Mouse (Mus musculus) erythroblast, adult 5-6 weeks (primary cell): ENCODE measurements around the gene Slc2a10. TPM values are rescaled to one million over a fixed set of nuclear protein-coding genes. Genes with fewer than 3 reads are reported as not detected.

Experiments
- ATAC-seq: replicated peaks from 2 replicates; pipeline ENCODE4 v1.8.0; 2016; ENCODE audit warnings: moderate number of reproducible peaks, mild to moderate bottlenecking, moderate TSS enrichment, inconsistent platforms; ENCODE audit not compliant: poor library complexity, low FRiP score, severe bottlenecking
- total RNA-seq, 2 experiments: library from RNA; stranded (forward) in 1 of 2; stranded (reverse) in 1 of 2; fragments of 150-400 nt in 1 of 2; fragments of 200-764, 138-1000 nt in 1 of 2; gene quantifications; 2 replicates each; pipeline versions ENCODE4 v1.2.3 to v1.2.4; 2015 to 2017; ENCODE audit warnings: low replicate concordance in 2 of 2

Slc2a10 gene
- total RNA-seq (2015; ENCODE audit: low replicate concordance) (not detected in 2 replicates), total RNA-seq (2017; ENCODE audit: low replicate concordance) (0.28 TPM in 1 of 2 replicates, not detected in the other)

DNA sequence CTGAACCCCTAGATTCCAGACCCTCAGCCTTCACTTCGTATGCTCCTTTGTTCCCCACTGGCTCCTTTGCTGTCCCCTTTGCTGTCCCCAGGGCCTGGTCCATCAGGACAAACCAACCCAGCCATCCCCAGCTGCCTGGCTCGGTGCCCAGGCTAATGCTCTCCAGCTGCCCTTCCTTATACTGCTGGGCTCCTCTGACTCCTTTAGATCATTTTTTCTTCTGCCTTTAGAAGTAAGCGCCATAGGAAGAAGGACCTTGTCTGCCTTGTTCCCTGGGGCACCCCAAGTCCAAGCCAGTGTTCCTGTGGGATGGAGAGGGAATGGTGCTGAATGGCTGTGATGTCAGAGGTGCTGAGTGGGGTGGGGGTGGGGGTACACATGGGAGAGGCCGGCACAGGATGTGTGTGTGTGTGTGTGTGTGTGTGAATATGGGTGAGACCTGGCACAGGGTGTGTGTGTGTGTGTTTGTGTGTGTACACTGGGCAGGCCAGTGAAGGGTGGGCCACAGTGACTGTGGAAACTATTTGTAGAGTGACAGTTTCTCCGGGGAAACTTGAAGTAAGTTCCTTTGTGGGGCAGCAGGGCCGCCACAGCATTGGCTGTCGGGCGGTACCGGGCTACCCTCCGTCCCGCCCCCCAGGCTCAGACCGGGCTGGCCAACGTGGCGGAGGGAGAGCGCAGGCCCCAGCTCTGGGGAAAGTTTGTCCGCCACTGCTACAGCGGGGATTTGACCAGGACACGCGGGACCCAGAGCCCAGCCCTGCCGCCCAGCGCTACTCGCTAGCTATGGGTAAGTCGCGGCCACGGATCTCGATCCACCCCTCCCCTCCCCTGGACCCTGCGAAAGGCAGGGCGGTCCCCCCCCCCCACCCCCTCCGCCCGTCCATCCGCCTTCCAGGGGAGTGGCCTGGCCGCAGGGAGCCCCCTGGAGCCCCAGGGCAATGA lies at the start of gene Slc2a10:
TSS of gene Slc2a10 (plus strand) at position 529 of the 945 bp plus-strand sequence.
- ATAC-seq: no peak; the same call in 1 of the 2 replicates

DNA sequence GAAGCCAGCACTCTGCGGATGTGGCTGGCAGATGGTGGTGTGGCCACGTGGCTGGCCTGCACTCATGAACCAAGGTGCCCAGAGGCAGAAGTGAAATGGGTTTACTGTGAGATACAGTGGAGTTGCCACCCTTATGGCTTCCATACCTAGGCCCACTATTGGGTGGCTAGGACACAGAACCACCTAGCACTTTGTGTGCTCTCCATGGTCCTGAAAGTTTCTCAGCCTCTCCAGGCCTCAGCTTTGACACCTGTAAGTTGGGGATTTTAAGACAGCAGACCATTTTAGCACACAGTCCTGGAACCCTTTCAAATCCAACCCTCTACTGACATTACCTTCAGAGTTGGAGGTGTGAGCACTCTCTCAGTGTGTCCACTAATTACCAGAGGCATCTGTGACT lies 46.9 kb upstream of the Slc2a10 start:
- ATAC-seq: no peak

DNA sequence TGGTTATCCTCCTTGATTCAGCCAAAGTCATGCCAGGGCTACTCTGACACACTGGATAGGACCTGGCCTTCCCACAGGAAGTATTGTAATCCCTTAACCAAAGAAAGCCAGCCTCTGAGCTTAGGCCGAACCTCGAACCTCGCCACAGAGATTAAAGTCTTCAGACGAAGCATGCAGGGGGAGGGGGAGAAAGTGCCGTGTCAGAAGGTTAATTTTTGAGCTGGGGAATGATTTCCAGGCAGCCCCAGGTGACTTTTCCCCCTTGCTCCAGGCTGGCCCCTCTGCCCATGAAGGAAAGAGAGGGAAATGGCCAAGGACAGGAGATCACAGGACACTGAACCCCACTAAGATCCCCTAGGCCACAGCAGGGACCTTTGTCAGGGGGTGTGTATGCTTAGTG lies 45.4 kb upstream of the Slc2a10 start:
- ATAC-seq: no peak

DNA sequence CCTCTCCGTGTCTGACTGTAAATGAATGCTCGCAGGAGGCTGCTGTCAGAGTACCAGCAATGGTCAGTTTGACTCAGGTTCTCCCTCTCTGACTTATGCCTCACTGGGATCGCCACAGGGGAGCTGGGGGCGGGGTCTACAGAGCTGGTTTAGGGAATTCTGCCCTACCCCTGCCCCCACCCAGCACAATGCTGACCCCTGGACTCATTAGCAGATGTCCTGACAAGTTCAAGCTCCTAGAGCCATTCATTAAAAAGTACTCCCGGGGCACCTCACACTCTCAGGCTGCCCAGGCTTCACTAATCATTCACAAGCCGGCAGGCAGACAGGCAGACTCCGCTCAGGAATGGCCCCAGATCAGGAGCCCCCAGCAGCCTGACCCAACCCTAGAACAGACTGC lies 43.9 kb upstream of the Slc2a10 start:
- ATAC-seq: no peak

DNA sequence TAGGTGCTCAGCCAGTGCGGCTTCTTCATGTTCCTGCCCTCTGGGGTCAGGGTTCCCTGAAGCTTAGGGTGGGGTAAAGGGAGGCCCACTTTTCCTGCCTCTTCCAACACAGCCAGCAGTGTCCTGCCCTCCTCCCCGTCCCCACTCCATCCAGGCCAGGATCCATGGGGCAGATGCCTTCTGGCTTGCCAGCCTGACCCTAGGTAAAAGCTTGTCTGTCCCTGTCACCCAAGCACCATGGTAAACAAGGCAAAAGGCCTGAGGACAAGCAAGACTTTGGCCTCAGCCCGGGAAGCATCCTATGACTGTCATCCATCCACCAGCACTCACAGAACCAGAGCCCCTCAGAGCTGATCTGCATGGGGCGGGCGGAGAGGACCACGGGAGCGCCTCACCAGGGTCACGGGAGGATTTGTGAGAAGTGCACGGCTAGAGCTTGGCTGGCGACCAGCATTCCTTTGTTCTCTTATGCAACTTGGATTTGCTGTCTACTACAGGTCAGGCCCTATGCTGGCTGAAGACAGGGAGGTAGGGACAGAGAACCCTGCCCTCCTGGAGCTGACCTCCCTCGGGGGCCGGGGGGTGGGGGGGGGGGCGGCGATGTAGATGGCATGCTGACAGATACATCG lies 35.6 kb upstream of the Slc2a10 start:
- no peak for ATAC-seq

DNA sequence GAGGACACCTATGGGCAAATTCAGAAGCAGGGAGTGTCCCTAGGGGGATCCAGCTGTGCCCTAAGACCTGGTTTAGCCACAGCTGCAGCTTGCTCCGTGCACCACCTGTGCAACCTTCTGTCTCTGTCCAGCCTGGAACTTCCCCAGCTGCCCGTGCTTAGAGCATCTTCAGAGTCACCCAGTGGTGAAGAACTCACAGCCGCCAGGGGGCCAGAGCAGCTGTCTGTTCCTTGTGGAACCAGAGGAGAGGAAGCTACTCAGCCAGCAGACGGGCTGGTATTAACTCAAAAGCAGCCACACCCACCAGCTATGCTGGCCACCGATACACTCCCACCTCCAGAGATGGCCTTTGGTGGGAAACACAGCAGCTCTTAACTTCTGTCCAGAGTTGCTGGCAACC lies 33.4 kb upstream of the Slc2a10 start:
- ATAC-seq: no peak

DNA sequence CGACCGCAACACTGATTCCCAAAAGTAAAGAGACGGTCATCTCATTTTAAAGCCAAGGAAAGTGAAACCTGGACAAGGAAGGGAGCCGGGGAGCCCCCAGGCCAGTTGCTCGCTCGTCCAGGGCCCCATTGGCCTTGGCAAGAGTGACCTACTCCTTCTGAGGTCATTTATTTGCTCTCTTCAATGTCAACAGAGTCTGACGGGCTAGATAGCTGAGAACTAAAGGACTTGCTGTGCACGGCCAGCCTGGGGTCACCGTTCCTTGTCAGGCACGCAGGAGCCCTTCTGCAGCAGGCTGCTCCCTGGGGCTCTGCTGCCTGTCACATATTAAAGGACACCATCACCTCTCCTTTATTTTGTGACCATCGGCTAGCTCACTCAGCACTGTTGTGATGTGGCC lies 31.6 kb upstream of the Slc2a10 start:
- no peak for ATAC-seq

DNA sequence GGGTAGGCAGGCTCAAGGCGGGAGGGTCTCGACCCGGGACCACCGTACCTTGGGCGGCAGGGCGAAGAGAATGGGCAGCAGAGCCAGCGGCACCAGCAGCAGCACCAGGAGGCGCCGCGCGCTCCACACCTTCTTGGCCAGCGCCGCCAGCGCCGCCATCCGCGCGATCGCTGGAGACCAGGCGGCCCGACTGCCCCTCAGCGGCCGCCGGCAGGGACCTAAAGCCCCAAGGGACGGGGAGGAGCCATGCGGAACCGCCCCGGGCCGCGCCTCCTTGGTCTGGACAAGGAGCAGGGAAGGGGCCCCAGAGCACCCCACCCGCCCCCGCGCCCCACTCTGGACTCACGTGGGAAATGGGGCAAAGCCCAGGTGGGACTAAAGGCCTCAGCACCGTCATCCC lies 30.6 kb upstream of the Slc2a10 start, which contains the start of gene Slc13a3:
TSS of gene Slc13a3 (minus strand) at position 228 of the 400 bp plus-strand sequence.
- no peak for ATAC-seq

DNA sequence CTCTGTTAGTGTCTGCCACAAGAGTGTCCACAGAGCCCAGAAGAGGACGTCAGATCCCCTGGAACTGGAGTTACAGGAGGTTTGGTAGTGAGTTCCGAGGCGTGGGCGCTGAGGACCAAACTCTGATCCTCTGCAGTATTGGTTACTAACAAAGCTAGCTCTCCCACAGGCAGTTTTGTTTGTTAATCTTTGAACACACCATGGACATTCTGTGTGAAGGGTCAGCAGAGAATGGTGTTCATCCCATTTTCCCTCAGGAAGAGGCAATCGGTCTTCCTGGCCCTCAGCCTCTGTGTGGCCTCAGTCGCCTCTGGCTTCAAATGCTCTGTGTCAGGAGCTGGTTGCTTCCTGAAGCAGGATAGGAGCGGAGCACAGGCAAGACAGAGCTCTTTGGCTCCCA lies 28.2 kb upstream of the Slc2a10 start:
- no peak for ATAC-seq

DNA sequence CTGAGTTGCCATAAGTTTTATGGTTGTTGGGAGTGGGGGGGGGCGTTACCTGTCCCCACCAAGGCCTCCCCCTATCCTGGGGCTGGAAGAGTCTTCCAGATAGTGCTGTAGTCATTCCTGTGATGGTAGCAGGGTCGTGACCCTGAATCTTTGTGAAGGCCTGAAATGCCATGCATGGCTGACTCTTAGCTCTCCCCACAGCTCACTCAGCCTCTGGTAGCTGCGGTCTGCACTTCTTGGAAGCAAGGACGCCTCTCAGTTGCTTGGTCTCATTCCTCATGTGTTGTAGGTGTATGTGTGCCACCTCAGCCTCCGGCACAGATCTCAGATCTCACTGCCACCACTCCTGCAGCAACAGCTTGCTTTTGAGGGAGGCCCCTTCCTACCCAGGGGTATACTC lies 27.7 kb upstream of the Slc2a10 start:
- ATAC-seq: no peak

DNA sequence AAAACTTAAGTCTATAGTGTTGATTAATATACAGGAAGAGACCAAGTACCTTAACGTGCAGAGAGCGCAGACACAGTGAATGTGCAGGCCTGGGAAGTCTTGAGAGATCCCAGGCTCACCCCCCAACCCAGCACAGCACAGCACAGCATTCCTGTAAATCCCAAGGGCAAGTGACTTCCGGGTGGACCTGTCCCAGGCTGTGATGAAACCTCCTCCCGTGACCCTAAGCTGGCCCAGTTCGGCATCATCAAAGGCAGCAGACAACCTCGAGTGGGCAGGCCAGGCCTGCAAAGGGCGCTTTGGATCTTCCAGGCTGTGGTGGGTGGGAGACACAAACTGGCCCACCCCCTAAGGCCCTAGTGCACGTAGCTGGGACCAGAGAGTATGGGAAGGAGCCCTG lies 21.6 kb upstream of the Slc2a10 start:
- ATAC-seq: no peak

DNA sequence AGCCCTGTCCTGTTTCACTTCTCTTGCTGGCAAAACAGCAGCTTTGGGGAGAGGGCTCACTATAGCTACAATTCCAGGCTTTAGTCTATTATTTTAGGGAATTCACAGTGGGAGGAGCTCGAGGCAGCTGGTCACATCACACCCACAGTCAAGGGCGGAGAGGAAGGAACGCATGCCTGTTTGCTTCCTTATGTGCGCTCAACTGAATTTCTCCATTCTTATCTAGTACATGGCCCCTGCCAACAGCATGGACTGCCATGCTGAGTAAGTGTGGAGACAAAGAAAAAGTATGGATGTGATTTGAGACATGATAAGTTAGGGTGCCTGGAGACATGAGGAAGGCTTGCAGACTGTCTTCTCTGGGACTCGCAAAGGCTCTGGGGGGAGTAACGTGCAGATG lies 19.4 kb upstream of the Slc2a10 start:
- ATAC-seq: no peak

DNA sequence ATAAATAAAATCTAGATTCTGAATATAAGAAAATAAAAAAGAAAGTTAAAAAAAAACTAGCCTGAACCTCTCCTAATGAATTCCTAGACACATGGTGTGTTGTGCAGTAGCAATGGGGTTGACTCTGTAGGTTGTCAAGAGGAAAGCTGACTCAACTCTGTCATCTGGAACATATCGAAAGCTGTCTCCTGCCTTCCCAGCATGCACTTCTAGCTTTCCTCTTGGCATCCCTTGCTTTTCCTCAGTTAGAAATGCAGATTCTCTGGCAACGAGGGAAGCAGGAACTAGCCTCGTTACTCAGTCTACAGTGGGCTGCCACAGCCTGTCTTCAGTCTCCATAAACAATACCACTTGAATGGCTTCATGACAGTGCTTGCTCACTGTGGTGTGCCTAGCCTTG lies 17.8 kb upstream of the Slc2a10 start:
- ATAC-seq: no peak

DNA sequence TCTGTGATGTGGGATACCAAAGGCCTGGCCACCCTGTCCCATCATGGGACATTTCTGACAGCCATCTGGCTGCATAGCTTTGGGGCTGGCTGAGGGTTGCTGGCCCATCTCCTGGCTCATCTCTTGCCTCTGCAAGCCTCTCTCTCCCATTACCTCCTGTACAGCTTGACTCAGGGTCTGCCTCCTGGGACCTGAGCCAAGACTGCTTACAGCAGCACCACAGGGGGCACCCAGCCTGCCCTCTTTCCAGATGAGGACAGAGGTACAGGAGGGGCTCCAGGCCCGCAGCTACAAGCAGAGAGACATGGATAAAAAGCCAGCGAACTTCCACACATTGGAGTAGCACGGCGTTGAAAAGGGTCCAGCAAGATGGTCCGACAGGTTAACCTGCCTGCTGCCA lies 17.2 kb upstream of the Slc2a10 start:
- ATAC-seq: no peak

DNA sequence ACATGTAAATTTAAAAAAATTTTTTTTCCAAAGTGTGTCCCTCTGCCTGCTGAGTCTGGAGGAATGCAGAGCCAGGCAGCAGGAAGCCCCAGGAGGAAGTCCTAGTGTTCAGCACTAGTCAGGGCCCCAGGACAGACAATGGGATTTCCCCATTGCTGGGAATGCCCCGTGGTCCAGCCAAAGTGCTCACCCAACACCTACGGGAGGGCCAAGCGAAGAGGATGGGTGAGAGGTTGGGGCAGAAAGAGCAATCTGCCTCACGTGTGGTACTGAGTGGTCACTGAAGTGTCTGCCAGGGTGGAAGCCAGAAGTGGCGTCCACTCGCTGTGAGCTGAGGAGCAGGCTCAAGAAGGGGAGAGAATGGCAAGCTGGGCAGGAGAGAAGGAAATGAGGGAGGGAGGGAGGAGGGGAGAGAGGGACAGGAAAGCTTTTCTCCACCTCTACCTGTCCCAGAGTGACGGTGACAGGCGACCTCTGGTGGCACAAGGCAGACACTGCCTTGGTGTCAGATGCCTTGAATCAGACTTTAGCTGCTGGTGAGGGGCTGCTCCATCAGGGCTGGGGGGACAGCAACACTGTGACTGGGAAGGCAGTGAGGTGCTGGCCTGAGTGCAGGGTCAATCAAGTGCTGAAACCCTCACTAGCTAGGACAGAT lies 16.6 kb upstream of the Slc2a10 start:
- no peak for ATAC-seq

DNA sequence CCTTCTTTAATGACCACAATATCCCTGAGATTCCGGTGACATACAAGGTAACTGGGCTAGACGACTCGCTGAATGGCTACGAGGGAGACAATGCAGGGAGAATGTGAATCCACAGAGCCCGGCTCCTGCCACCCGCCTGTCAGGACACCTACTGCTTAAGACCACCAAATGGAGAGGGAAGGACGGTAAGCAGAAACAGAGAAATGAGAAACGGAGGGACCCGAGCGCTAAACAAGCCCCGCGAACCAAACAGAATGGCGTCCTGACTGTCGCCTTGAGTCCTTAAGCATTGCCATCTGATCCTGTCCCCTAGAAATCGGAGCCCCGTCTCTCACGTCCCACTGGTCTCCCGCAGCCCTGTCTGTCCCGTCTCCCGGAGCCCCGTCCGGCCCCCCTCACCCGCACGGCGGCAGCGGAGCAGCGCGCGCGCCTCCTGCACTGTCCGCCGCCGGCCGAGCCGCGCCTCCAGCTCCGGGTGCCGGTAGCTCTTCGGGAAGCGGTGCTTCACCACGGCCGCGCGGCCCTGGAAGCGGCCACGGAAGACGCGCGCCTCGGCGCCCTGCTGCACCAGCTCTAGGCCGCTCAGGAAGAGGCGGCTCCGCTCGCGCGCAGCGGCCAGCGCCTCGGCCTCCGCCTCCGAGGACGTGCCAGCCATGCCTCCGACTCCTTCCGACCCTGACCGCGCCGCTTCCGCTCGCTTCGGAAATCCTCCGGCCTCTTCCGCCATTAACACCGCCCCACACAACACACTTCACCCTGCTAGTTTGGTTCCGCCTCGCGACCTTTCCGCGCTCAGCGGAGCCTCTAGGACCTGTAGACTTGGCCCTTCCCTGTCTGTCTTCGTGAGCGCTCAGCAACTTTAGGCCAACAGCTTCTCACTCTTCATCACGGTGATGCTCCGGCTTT lies 10.7 kb upstream of the Slc2a10 start, which contains the start of gene Trp53rka:
TSS of gene Trp53rka (minus strand) at position 677 of the 906 bp plus-strand sequence.
- peak; percentile 72 for ATAC-seq

DNA sequence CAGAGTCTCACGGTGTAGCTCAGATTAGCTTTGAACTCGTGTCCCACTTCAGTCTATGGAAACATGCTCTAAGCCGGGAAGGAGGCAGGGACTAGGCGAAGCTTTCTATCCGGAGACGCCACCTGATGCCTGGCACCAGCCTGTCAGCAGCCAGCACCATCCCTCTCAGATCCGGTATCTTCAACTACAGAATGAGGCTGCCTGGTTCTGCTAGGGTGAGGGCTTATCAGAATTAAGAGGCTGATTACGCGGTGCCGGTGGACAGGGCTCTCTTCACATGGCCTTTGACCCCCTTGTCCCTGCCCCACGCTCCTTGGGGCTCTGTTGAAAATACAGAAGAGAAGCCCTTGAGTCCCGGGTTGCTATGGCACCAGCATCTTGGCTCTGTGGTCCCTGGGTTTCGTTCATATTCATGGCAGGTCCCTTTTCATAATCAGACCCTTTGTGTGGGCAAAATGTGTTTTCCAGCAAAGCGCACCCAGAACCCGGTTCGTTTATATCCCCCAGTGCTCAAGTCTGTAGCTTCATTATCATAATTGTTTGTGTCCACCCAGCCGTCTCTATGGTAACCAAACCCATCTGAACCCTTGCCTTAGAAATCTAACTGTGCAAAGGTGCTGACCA lies 9.9 kb upstream of the Slc2a10 start:
- no peak for ATAC-seq

DNA sequence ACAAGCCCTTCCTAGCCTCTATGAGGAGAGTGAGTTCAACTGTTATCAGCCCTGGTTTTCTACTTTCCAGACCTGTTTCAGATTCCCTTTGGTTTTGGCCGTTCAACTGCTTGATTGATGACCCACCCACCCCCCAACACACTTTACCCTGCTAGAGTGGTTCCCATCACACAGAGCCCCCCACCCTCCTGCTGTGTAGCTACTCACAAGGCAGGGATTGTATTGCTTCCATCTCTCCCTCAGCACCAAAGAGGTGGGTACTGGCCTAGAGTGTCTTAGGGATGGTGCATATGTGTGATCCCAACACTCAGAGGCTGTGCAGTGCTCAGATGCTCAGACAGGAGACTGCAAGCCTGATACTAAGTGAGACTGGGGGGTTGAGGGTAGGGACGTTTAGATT lies 9.1 kb upstream of the Slc2a10 start:
- ATAC-seq: no peak

DNA sequence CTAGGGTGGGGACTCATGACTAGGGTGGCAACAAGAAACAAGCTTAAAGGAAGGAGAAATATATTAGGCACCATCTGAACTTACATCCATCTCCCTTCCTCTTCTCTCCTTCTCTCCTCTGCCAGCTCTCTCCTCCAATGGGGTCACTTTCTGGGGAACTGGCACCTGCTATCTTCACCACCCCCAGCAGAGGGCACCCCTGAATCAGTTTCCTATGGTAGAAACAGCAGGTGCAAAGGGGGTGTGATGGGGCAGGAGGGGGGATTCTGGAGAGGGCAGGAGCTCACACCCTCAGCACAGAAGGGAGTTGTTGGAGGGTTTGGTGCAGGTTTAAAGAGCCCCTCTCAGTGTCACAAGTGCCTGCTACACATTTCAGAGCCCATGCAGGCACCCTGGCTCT lies 7.3 kb upstream of the Slc2a10 start:
- 0 out of 2 replicates have a peak, but pooled peaks have one; percentile 47 for ATAC-seq
